Mouse (Mus musculus) testis, adult 2 months (tissue): Measurements from ENCODE around the gene Mad1l1. TPM values are rescaled to one million over a fixed set of nuclear protein-coding genes. Genes with fewer than 3 reads are reported as not detected.

Experiments used
- H3K27ac ChIP-seq: fragments of 200-500 bp; 2 replicates; pipeline ENCODE4 v1.5.1; 2012; ENCODE audit warnings: low read depth, low read length; ENCODE audit not compliant: control insufficient read depth, insufficient read depth
- H3K27me3 ChIP-seq: fragments of 200-500 bp; 2 replicates; pipeline ENCODE4 v1.6.1; 2012; ENCODE audit warnings: mild to moderate bottlenecking, low read length, moderate library complexity; ENCODE audit not compliant: control insufficient read depth, insufficient read depth
- H3K36me3 ChIP-seq: fragments of 200-500 bp; 2 replicates; pipeline ENCODE4 v1.6.1; 2012; ENCODE audit warnings: mild to moderate bottlenecking, low read length; ENCODE audit not compliant: control insufficient read depth, insufficient read depth
- H3K4me1 ChIP-seq: fragments of 200-500 bp; 2 replicates; pipeline ENCODE4 v1.6.1; 2012; ENCODE audit warnings: low read length; ENCODE audit not compliant: control insufficient read depth, insufficient read depth
- H3K4me3 ChIP-seq: fragments of 200-500 bp; 2 replicates; pipeline ENCODE4 v1.5.1; 2012; ENCODE audit warnings: low read depth, mild to moderate bottlenecking, low read length, moderate library complexity, mixed read lengths; ENCODE audit not compliant: control insufficient read depth
- CTCF ChIP-seq: fragments of 200-500 bp; IDR thresholded peaks from 2 replicates; pipeline ENCODE4 v1.5.1; 2012; ENCODE audit warnings: low read depth, mild to moderate bottlenecking, inconsistent platforms, low read length, moderate library complexity; ENCODE audit not compliant: control insufficient read depth, insufficient read depth, insufficient replicate concordance
- POLR2A ChIP-seq: fragments of 200-500 bp; IDR thresholded peaks from 2 replicates; pipeline ENCODE4 v1.6.1; 2012; ENCODE audit warnings: low read depth, mild to moderate bottlenecking, inconsistent platforms, low read length, moderate library complexity; ENCODE audit not compliant: control insufficient read depth
- polyA plus RNA-seq: library from polyadenylated mRNA; depleted of rRNA; stranded (reverse); fragments of >200 nt; gene quantifications from 2 replicates; pipeline ENCODE4 v1.2.3, GENCODE M21; 2012

The Mad1l1 gene
- polyA plus RNA-seq, 1 experiment = 16.7 TPM

DNA sequence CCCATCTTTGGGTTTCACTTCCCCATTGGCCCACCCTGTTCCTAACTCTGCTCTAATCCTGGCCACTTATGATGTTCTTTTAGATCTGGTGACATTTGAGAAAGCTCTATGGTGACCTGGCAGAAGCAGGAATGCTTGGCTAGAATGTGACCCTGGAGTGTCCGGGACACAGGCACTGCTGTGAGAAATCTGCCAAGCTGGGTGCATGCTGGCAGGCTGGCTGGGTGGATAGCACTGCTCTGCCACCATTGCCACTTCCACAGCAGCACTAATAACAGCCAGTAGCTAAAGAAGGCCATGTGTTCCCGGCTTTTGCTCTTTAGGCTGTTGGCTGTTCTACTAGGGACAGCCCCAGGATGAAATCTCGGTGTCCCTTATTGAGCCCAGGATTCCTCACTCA lies 265.1 kb downstream of the Mad1l1 start:
- Histone ChIP-seq H3K36me3 (no peaks in the 10 kb centered on the region), H3K4me3 (no peak overlapping the region), H3K4me1 (no peaks in the 10 kb centered on the region), H3K27ac (no peak overlapping the region), H3K27me3 (no peaks in the 10 kb centered on the region)
- TF ChIP-seq POLR2A = no peak
- no peak for TF ChIP-seq CTCF

DNA sequence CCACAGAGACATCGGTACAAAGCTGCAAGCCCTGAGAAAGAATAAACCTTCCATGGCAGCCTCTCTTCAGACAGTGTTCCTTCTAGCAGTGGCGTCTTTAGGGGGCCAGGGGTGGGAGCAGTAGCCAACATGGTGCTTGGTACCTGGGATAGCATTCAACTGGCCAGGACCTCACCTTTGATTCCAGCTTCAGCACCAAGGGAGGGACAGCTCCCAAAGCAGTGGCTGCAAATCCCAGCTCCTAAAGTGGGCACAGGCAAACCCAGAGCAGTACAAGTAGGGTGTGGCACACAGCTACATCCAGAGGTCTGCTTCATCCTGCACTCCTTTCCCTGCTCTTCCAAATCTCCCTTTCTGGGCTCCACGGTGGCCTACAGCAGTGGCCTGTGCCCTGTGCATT lies 265.9 kb downstream of the Mad1l1 start:
- no peak overlapping the region for H3K27ac ChIP-seq

DNA sequence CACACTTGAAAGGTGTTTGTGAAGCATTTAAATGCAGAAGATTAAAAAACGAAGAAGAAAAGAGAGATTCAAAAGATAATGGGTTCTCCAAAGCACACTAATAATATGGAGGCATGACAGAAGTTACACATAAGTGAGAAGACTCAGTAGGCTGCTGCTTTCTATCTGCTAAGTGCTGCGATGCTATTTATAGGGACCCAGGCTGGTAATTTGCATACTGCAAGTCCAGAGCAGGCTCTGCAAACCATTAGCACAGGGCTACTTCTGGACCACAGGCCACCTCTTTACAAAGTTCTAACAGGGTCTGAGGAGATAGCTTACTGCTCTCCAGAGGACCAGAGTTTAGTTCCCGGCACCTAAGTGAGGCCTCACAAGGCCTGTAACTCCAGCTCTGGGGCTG lies 267.7 kb downstream of the Mad1l1 start:
- no peaks in the 10 kb centered on the region for H3K27me3 ChIP-seq
- TF ChIP-seq CTCF = no peak
- no peak for TF ChIP-seq POLR2A
- H3K27ac ChIP-seq = no peak overlapping the region
- no peak overlapping the region for H3K4me3 ChIP-seq
- no peaks in the 10 kb centered on the region for H3K4me1 ChIP-seq
- H3K36me3 ChIP-seq = no peaks in the 10 kb centered on the region

More for the DNA sequence above, 265.9 kb downstream of the Mad1l1 start:
- no peak for TF ChIP-seq CTCF
- no peak for TF ChIP-seq POLR2A
- no peak overlapping the region for H3K4me3 ChIP-seq
- H3K4me1 ChIP-seq = no peaks in the 10 kb centered on the region
- H3K36me3 ChIP-seq = no peaks in the 10 kb centered on the region
- no peaks in the 10 kb centered on the region for H3K27me3 ChIP-seq

DNA sequence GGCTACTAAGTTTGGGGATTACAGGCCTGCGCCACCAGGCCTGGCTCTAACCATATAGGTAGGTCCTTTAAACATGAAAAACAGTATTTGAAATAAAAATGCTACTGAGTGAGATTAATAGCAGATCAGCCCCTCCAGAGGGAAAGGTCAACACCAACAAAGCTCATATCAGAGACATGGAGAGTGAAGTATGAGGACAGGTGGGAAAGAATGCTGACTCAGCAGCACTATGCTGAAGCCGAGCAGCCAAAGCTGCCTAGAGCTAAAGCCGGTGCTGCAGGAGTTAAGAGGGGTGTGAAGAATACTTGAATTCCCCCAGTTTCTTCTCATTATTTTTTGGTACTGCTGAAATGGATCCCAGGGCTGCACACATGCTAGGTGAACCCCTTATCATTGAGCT lies 268.9 kb downstream of the Mad1l1 start:
- H3K4me1 ChIP-seq = no peaks in the 10 kb centered on the region
- H3K27ac ChIP-seq = no peak overlapping the region
- H3K36me3 ChIP-seq = no peaks in the 10 kb centered on the region
- H3K27me3 ChIP-seq = no peaks in the 10 kb centered on the region
- H3K4me3 ChIP-seq = no peak overlapping the region
- no peak for TF ChIP-seq POLR2A
- no peak for TF ChIP-seq CTCF

DNA sequence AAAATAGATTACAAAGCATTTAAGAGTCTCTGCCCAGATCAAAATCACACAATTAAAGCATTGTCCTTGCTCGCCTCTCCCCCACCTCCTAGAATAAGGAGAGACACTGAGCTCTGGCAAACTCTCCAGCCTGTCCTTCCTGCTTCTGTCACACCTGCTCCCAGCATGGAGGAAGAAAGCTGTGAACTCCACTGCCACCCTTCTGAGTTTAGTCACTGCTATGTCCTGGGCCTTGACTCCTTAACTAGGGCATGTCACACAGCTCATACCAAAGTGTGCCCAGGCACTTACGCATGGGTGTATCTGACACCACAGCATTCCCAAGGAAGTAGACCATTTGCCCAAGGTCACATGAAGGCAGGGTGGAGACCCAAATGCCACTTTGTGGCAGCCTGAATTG lies 275.9 kb downstream of the Mad1l1 start:
- Histone ChIP-seq H3K4me1 (no peaks in the 10 kb centered on the region), H3K4me3 (no peak overlapping the region), H3K27me3 (no peaks in the 10 kb centered on the region), H3K27ac (no peak overlapping the region), H3K36me3 (no peaks in the 10 kb centered on the region)
- TF ChIP-seq CTCF = no peak
- TF ChIP-seq POLR2A = no peak

DNA sequence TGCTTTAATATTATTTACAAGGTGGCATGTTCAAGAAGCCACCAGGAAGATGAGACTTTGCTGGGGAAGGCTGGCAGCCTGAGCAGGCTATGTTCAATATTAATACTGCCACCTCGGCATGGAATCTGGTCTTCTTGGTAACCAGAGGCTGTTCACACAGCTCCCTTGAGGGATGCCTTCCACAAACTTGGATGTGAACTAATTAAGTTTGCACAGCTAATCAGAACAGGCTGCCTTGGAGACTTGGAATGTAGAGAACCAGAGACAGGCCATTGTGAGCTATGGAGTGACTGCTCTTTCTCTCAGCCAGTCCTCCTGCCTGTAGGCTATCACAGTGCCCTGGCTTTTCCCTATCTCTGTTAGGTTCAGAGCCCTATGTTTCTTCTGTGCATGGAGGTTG lies 278.4 kb downstream of the Mad1l1 start:
- Histone ChIP-seq H3K27ac (no peak overlapping the region), H3K4me1 (no peaks in the 10 kb centered on the region), H3K36me3 (no peaks in the 10 kb centered on the region), H3K27me3 (no peaks in the 10 kb centered on the region), H3K4me3 (no peak overlapping the region)
- TF ChIP-seq CTCF (no peak), POLR2A (no peak)

DNA sequence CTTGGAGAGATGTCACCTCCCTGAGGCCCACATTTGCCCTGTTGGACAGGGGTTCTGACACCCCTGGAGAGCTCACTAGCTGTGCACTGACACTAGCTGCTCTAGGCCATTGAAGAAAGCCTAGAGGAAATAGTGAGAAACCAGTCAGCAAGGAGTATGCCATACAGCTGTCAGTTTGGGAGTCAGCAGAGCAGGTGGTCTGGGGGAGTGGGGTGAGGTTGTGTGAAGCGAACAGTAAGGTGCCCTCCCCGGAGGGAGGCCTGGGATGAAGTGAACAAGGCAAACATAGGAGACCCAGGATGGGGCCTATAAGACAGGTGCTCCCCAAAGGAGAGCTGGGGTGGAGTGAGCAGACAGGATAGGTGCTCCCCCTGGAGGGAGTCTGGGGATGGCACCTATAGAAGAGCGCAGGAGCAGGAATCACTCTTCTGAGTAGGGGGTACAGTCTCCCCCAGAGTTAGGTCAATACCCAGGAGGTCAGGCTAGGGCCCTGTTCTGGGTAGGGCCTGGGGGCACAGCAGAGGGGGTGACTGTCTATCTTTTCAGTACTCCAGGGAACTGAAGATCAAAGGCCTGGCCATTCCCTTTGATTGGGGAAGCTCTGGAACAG lies 279.2 kb downstream of the Mad1l1 start:
- no peak for TF ChIP-seq POLR2A
- H3K4me1 ChIP-seq = no peaks in the 10 kb centered on the region
- H3K36me3 ChIP-seq = no peaks in the 10 kb centered on the region
- no peak overlapping the region for H3K27ac ChIP-seq
- no peak overlapping the region for H3K4me3 ChIP-seq
- no peaks in the 10 kb centered on the region for H3K27me3 ChIP-seq

DNA sequence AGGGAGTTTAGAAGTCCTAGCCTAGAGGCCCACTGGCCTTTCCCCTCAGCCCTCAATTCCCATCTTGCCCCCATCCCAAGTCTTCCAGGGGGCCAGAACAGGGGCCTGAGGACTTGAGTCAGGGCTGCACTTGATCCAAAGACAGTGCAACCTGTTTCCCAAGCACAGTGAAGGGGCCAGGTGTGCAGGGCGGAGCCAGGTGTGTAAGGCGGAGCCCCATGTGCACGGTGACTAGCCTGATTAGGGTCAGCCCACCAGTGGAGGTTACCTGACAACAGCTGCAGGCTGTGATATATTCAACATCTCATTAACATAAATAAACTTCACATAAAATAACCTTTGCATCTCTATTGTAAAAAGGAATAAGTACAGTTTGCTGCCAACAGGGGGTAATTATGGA lies 280.3 kb downstream of the Mad1l1 start:
- no peaks in the 10 kb centered on the region for H3K27me3 ChIP-seq
- H3K36me3 ChIP-seq = no peaks in the 10 kb centered on the region
- no peaks in the 10 kb centered on the region for H3K4me1 ChIP-seq
- H3K4me3 ChIP-seq = no peak overlapping the region
- TF ChIP-seq POLR2A = no peak
- no peak for TF ChIP-seq CTCF
- H3K27ac ChIP-seq = no peak overlapping the region
